Mouse (Mus musculus) kidney, adult 18-20 months (tissue): ENCODE results near the gene Pdlim7.
A peak's percentile ranks its signal among the peaks of the same experiment; 100 is the strongest.

Experiments
- DNase-seq: peaks from one replicate; pipeline ENCODE4 v3.0.0; 2021

The Pdlim7 gene

DNA sequence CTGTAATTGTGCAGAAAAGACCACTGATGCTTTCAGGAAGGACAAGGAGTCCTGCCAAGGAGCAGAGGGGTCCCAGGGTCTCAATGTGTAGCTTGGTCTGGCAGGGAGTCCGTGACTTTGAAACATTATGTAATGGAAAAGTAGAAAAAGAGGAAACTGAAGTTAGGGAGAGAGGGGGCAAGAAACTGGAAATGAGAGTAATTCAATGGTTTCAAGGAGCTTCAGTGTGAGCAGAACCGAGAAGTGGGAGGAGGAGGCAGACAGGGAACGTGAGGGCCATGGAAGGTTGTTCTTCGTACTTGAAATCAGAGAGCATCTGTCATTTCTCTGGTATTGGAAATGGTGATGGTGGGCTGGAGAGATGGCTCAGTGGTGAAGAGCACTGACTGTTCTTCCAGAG is 6.1 kb upstream of the Pdlim7 start:
- DNase-seq, result no peak

DNA sequence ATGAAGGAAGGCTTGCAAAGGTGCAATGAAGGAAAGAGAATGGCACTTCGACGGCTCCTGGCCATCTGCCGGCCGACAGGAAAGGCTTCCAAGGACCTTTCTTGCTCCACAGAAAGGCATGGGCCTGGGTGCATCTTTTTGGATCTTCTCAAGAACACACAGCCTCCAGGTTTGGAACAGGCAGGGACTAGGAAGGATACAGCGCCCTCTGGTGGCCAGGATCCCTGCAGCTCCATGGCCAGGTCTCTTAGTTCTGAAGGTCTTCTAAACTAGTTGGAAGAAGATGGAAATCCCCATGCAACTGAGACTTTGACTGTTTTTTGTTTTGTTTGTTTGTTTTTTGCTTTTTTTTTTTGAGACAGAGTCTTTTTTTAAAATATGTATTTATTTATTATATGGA is 3.5 kb upstream of the Pdlim7 start:
- DNase-seq, result peak; percentile 91

DNA sequence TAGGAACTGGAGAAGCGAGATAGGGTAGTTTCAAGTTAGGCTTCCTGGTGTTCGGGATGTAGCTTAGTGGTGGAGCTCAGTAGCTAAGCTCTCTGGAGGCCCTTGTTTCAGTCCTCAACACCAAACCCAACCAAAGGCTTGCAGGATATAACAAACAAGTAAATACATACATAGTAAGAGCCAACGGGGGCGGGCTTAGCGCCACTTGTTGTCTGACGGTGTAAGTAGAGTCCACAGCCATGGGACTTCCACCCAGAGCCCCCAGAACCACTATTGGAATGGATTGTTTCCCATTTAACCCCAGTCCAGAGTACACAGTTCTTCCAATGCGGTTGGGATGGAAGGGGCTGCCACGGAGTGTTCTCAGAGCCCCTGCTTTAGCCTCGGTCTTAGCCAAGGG is 352 bp upstream of the Pdlim7 start:
- DNase-seq, result no peak

DNA sequence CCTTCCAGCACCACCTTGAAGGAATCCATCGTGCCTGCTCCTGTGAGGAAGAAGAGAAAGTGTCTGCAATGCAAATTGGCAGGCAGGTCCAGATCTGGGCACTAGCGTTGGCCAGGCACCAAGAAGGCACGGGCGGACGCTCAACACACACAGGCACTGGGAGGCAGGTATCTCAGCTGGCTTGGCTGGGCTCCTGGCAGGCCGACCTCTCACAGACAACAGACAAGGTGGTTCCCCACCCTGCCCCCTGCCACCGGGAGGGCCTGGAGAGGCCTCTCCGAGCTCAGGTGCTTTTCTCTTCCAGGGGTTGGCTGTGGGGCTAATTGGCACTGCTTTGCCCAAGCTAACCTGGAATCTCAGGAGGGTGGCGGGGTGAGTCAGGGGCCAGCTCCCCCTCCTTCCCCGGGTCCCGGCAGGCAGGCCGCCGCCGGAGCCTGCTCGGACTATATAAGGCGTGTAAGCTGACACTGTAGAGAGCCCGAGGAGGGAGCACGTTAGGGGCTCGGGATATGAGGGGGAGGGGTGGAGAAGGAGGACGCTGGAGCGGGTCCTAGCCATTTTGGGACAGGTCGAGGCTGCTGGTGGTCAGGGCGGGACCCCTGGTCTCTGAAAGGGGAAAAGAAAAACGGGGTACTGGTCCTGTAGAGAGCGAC is 971 bp downstream of the Pdlim7 start:
- peak; percentile 72 for DNase-seq

DNA sequence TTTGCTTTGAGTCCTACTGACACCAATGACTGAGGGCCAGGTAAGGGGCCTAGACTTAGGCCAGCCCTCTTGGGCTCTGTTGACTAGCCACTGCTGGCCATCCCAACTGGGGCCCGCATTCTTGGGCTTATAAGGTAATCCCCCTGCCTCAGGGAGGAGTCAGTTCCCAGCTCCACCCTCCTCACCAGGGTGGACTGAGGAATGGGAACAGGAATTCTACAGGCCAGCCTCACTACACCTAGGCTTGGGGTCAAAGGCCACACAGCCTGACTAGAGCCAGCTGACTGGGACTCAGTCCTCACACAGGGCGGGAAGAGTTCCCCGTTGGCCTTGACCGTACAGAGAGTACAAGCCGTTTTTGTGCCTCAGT is 2.0 kb downstream of the Pdlim7 start:
- no peak for DNase-seq

DNA sequence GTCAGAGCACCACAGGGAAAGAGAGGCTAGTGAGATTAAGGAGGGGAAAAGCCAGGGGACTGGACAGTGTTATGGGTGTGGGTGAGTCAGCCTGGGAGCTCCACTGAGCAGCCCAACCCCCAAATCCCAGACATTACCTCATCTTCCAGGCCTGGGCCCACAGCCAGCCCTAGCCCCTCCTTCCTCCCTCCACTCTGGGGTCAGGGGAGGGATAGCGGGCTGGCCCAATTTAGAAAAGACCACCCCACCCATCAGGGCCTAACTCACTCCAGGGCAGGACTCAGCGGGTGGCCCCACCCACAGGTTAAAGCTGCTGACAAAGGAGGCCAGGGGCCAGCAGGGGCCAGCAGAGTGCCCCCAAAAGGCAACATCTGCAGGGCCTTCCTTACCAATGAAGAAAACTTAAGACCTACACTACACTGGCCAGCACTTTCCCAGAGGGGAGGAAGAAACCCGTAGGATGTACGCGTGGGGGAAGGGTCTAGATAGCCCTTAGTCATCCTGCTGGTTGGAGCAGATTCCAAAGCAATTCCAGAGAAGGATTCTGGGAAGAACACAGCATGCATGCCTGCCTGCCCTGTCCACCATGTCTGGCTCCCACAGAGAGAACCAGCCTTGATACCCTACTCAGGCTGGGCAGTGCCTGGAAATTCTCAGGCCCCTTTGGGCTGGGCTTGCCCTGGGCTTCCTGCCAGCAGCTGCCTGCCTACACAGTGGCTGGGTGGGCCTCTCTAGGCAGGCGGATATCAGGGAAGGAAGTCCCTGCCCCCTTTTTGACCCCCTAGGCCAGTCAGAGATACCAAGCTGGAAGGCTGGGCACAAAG is 2.6 kb downstream of the Pdlim7 start:
- peak; percentile 63 for DNase-seq

DNA sequence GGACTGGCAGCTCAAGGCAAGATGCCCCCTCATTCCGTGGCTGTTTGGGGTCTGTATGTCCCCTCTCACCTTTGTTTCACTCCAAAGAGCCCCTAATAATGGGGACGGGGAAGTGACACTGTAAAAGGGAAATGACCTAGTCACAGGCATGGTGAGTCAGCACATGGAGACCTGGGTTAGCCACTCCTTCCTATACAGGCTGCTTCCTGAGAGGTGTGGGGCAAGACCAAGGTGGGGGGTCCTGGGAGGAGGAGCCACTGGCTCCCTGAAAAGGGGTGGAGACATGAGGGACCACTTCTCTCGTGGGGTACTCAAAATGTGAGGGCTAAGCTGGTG is 3.2 kb downstream of the Pdlim7 start:
- no peak for DNase-seq

DNA sequence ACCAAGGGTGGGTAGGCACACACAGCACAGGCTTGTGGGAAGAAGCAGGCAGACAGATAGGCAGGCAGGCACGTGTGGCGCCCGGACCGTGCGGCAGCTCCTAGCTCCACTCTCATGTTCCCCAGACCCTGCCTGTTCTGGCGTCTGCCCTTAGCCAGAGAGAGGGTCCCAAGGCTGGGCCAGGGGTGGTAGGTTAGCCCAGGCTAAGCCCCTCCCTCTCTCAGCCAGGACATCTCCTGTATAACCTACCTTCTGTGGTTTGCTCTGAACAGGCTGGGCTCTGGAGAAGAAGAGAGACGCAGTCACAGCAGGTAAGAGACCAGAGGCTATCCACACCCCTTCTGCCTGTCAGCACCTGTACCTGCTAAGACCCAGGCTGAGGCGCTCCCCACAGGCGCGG is 4.9 kb downstream of the Pdlim7 start:
- no peak for DNase-seq

DNA sequence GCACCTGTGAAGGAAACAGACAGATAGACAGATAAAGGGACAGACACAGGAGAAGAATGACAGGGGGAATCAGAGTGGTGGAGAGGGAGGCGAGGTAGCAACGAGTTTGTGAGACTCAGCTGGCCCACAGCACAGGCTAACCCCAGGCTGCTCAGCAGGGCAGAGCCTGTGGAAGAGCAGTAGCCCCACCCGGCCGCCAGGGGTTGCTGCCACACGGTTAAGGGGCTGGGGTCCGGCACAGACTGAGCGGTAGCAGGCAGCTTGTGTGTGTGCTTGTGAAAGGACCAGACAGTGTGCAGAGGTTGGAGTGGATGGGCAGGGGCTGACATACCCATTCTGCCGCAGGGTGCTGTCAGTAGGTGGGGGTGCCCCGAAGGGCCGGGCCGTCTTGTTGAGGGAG is 5.6 kb downstream of the Pdlim7 start:
- DNase-seq, result no peak

DNA sequence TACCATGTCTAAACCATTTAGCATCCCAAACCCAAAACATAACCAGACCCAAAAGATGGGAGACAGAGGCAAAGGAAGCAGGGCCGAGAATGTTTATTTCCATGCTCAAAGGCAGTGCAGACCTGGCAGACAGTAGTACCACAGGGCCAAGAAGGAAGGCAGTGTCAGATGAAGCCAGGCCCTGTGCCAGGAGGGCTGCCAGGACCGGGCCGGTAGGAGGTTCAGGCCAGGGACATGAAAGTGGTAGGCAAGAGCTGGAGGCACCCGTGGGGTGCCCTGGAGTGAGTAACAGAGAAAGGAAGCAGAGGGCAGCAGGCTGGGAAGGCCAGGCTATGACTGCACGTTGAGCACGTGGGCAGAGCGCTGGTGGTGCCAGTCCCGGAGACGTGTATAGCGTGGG is 6.8 kb downstream of the Pdlim7 start:
- DNase-seq, result no peak

DNA sequence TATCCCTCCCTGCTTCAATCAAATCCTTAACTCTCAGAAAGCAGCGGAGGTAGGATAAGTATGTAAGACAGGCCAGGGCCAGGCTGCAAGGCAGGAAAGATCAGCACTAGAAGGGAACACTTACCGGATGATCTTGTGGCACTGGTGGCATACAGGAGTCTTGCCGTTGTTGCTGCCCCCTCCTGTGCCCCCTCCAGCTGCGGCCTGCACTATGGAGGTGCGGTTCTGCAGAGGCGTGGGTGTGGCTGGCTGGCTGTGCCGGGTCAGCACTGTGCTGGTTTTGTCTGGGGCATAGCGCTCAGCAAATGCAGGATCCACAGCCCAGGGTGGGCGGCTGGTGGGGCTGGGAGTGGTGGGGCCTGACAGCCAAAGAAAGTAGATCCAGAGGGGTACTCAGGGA is 7.7 kb downstream of the Pdlim7 start:
- no peak for DNase-seq

DNA sequence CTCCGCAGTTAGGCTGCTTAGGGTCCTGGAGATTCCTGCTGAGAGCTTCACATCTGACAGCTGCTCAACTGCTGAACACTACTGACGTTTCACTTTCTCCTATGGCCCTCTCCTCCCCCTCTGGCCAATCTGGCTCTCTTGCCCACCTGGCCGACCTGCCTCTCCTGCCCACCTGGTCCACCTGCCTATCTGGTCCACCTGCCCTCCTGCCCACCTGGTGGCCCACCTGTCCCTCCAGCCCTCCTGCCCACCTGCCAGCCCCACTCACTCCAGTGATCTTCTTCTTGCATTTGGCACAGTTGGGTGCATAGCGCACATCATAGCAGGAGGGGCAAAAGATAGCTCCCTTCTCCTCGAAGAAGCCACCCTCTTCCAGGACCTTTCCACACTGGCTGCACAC is 9.1 kb downstream of the Pdlim7 start:
- no peak for DNase-seq

DNA sequence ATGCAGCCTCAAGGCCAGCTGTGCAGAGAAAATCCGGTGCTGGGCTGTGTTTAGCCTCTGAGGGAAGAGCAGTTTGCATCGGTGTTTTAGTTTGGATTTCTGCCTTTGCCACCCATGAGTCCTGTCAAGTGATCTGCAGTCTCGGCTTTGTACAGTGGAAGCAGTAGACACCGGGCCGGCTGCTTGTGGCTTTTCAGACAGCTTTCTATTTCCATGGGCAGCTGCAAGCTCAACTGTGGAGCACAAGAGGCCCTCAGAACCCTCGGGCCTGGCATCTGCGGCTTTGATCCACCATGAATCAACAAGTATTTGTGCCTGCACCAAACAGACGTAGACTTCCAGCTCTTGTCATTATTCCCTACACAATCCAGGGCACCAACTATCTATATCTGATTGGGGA is 11.1 kb downstream of the Pdlim7 start:
- no peak for DNase-seq

DNA sequence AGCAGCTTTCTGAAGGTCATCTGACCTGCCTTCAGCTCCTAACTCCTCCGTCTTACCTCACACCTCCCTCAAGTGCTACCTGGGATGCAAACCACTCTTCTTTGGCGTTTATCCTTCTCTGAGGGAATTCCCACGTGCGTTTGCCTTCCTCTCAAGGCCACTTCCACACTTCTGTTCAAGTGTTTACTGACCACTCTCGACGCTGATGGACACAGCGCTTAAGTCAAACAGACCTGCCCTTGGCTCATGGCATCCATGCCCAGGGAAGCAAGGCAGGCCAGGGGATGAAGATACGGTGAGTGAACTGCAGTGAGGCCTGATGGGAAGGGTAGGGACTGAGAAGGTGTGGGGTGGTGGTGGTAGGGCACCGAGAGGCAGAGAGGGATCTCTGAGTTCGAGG is 12.9 kb downstream of the Pdlim7 start:
- no peak for DNase-seq

DNA sequence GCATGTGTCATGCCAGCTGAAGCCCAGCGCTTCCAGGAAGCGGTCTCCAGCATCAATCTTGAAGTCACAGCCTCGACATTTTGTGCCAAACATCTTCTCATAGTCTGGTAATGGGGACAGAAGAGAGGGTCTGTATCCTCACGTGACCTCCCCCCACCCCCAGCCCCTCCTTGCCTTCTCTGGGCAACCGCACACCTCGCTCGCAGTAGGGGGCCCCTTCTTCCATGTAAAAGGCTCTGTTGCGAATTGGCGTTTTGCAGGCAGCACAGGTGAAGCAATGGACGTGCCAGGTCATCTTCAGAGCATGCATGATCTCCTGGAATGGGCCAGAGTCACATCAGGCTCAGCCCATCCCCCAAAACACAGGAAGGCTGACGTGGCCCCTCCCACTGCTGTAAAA is 14.6 kb downstream of the Pdlim7 start:
- DNase-seq, result no peak

DNA sequence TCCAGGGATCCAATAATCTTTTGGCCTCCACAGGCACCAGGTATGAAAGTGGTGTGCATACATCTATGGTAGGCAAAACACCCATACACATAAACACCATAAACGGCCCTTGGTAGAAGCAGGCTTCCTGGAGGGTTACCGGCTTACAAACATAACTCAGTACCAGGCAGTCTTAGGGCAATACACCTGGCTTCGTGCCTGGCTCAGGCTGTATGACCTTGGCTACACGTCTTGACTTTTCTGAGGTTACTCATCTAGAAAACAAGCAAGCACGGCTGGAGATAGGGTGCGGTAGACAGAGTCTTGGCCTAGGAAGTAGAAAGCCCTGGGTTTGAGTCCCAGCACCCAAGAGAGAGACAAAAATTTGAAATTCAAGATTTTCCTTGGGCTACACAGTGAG is 16.8 kb downstream of the Pdlim7 start:
- peak; percentile 49 for DNase-seq

DNA sequence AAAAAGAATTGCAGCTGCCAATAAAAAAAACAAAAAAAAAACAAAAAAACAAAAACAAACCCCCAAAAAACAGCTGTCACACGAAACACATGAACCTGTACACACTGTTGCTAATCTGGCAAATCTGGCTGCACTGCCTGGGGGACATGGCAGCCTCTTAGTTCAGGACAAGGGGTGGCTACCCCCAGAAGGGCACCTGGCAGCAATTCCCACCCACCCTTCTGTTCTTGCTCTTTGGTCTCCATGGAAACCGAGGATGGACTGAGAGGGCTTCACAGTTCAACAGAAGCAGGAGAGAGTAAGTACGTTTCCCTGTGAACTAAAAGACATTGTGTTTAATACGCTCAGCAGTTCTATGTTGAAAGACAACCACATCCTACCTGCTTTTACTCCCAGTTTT is 17.8 kb downstream of the Pdlim7 start:
- DNase-seq, result no peak

DNA sequence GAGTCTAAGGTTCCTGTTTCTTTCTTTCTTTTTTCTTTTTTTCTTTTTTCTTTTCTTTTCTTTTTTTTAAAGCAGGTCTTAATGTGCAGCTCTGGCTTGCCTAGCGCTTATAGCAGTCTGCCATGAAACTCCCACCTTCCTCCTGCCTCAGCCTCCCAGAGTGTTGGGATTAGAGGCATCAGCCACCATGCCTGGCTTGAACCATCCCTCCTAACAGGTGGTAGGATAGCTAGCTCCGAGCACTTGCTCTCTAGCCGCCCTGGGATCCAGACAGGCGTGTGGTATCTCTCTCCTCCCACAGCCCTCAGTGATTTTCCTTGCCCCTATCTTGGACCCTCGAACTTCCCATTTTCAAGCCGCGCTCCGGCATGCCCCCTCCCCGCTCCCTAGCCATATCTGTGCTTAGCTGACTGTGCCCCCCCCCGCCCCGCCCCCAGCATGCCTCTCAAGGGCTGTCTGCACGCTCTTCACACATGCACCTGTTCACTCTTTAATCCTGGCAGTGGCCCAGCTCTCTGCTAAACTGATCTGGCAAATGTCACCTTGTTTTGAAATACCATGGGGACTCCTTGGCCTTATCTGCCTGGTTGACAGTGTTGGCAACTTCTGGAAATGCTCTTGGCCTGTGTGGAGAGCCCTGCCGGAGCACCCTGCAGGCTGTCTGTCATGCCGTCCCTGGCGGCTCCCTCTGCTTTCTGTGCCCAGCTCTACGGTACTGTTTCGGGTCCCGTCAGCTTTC is 18.4 kb downstream of the Pdlim7 start:
- DNase-seq, result peak; percentile 31

DNA sequence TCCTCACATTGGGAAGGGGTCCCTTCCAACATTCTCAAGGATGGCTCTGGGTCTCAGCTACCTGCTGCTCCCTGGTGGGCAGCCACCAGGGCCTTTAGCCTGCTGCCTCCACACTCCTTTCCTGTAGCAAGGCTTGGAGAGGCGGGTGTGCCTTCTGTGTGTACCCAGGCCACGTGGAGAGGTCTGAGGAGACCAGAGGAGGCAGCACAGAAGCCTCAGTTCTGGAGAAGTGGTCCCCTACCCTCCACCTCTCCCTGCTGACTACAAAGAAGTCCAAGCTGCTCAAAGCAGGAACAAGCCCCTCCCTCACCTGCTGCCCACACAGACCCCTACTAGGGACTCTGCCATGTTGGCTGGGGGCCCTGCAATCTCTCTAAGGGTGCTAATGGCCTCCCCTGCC is 19.2 kb downstream of the Pdlim7 start:
- DNase-seq, result no peak

DNA sequence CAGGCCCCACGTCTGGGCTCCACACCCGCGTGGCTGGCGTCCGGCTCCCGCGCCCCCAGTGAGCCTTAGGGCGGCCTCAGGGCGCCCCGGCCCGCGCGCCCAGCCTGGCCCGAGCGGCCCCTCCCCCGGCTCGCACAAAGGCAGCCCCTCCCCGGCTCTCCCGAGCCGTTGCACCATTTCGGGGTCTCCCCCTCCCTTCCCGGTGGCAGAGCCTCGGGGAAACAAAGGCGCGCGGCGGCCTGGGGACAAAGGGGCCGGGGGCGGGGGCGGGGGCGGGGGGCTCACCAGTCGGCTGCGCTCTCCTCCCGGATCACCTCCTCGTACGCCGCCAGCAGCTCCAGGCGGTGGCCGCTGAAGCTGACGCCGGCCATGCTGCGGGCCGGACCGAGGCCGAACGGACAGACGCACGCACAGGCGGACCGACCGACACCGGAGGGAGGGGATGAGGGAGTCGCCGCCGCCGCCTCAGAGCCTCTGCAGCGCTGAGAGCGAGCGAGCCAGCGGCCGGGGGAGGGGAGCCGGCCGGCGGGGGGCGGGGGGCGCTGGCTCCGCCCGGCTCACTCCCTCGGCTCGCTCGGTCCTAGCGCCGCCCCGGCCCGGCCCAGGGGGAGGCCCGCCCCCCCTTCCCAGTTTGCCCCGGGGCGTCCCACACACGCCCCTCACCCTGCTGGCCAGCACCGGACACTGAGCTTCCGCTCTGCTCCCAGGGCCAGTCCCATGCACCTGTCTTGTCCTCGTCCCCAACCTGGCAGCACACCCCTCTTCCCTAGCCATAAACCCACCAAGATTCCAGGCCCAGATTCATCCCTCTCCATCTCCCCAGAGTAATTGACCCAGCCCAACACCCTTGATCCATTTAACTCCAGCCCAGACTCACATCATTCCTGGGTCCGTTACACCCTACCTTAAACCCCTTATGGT is 25.6 kb downstream of the Pdlim7 start, which contains the start of gene Dbn1:
Gene Dbn1 (minus strand): TSS at position 534 of the 921 bp plus-strand sequence.
- DNase-seq, result peak; percentile 33

DNA sequence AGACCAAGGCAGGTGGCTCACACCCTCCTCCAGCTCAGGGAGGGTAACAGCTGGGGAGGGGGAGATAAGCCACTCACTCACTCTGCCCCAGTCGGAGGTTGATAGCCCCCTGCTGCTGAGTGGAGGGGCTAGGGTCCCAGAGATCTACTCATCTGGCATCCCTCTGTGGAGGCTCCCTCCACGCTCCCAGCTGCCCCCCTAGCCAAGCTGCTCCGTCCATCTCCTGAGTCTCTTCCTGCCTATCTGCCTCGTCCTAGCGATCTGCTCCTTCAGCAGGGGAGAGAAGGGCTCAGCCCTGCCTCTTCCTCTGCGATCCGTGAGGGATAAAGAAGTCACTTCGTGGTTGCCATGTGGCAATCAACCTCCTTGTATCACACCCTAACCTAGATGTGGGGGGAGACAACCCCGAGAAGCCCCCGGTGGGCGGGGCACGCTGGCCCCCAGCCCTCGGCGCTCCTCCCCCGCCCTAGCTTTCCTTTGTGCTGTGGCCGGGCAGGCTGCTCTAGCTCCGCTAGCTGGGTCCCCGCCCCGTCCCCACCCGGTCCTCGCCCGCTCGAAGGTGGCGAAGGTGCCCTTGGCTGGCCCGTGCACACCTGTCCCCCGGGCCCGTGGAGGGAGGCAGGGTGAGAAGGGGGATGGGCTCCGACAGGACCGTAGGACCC is 26.4 kb downstream of the Pdlim7 start:
- peak; percentile 43 for DNase-seq

DNA sequence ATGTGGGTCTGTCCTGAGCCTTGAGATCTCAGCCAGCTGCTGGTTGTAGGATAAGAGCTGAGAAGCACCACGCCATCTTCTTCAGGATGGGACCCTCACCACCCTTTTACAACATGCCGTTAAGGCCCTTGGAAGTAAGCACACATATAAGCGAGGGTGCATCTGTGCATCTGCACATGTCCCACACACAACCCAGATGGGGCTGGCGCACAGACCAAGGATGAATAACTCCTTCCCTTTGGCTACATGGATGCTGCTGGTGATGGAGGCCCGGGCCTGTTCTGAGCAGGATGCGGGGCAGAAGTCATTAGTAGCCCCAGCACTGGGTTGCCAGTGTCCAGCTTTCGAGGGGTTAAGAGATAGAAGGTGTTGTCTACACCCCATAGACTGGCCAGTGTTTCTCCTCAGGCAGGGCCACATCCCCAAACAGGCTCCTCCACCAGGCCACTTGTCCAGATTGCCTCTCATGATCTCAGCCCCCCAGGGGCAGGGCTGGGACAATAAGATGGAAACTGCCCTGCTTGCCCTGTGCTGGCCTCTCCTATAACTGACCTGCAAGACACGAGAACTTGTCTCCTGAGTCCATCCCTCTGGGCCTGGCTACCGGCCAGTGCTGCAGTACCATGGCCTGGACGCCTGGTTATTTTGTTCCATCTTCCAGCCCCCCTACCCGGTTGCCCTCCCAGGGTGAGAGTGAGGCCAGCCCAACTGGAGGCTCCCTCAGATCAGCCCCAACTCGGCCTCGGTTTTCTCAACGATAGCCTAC is 27.3 kb downstream of the Pdlim7 start:
- DNase-seq, result no peak
